Mouse (Mus musculus) B cell, adult 62 days (primary cell): Measurements from ENCODE around the gene Ppp1r12b. TPM values are rescaled to one million over a fixed set of nuclear protein-coding genes. Genes with fewer than 3 reads are reported as not detected.

ENCODE experiments used
- total RNA-seq: library from RNA; stranded (reverse); gene quantifications from 4 replicates; pipeline ENCODE4 v1.2.4, GENCODE M21; 2023

Ppp1r12b gene
- total RNA-seq: 14.3 to 19.0 TPM (median 17.7 TPM) in 4 replicates

GRCm38 (mm10) chr1:134955637-134956176 lies at the start of gene Ppp1r12b:
Ppp1r12b (minus strand) TSS chr1:134955942.

GRCm38 (mm10) chr1:134962053-134962803 lies 6.5 kb upstream of the Ppp1r12b start, which contains the start of gene Ube2t:
Ube2t (plus strand) TSS chr1:134962565.

Other genes with a start within 250 kb of the Ppp1r12b start
- 10.6 to 13.1 TPM (median 11.8 TPM) in 4 replicates for gene Ube2t, start 6.6 kb upstream of the Ppp1r12b start, total RNA-seq
- 0.12 to 0.21 TPM (median 0.17 TPM) in 3 of 4 replicates, not detected in the other for gene Lgr6, start 149.3 kb upstream of the Ppp1r12b start, total RNA-seq
- 35.6 to 43.0 TPM (median 42.2 TPM) in 4 replicates for gene Ptpn7, start 176.8 kb upstream of the Ppp1r12b start, total RNA-seq
- gene Arl8a, start 190.9 kb upstream of the Ppp1r12b start, total RNA-seq: 98.5 to 112 TPM (median 106 TPM) in 4 replicates
- not detected in 4 replicates for gene Gpr37l1, start 211.7 kb upstream of the Ppp1r12b start, total RNA-seq